Mouse (Mus musculus): ENCODE results near the gene Ppig. TPM values are rescaled to one million over a fixed set of nuclear protein-coding genes. Genes with fewer than 3 reads are reported as not detected.
"Not testable (repeated sequence)": the region's sequence is repeated elsewhere in the genome, so short reads cannot be mapped to it uniquely, and the experiment has no call there.

Ppig gene
- 179 and 195 TPM in 2 replicates for polyA plus RNA-seq (2015; fragmentation: Nextera tagmentation; extraction: Ambion mirVana)

DNA sequence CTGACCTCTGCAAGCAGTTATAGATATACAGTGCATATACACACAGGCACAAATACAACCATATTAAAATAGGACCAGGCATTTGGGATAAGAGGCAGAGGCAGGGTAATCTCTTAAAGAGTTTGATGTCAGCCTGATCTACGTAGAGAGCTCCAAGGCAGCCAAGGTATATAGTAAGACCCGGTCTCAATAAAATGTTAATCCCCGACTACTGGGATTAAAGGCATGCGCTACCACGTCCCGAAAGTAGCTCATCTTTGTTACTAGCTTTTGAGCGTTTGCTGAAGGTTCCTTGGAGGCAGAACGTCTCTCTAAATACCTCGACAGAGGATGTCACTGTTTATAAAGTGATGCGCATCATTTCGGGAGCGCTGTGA is at the start of gene Ppig:
Gene Ppig, plus strand, starts transcription at position 273 of the 377 bp plus-strand sequence.
- Histone ChIP-seq H3K9me3 (no peaks in the 10 kb centered on the region), H3K4me2 (peak within 1 kb of the TSS; percentile 74), H3K27ac (peak within 1 kb of the TSS; percentile 91), H3K4me1 (peaks cover 9% of the 10 kb centered on the region), H3K36me3 (no peaks in the 10 kb centered on the region), H3K4me3 (peak within 1 kb of the TSS; percentile 80), H3K9ac (peak within 1 kb of the TSS; percentile 94), H3K27me3 (peaks cover 6% of the 10 kb centered on the region; the same call in 1 of the 2 replicates)
- ATAC-seq (ENCODE audit: insufficient number of reproducible peaks, insufficient read depth, low FRiP score, low TSS enrichment, low read depth): no peak; the same call in 1 of the 2 replicates
- 6% methylated on average over 12 of the region's 12 CpGs for WGBS

DNA sequence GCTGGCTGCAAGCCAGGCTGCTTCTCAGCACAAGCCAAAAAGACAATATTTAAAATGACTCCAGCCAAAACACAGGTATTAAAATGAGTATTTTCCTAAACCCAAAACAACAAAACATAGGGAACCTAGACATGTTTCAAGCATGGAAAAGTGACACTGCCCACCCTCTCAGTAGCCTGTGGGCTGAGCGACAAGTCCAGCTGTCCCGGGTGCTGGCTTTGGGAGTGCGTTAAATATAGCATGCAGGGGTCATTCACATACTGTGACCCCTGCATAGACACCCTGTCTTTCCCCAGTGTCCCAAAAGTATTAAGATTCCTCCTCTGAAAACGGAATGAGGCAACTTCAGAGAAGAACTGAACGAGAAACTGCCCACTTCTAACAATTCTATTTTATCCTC is 48.6 kb upstream of the Ppig start:
- Histone ChIP-seq H3K36me3 (0 out of 2 replicates have a peak, but pooled peaks cover 4% of the 10 kb centered on the region), H3K27me3 (no peaks in the 10 kb centered on the region), H3K9me3 (no peaks in the 10 kb centered on the region), H3K27ac (no peak overlapping the region), H3K4me3 (no peak overlapping the region), H3K9ac (no peak overlapping the region), H3K4me2 (no peak overlapping the region), H3K4me1 (no peaks in the 10 kb centered on the region)
- 66% methylated on average over 5 of the region's 5 CpGs for WGBS
- ATAC-seq (ENCODE audit: insufficient number of reproducible peaks, insufficient read depth, low FRiP score, low TSS enrichment, low read depth): no peak

DNA sequence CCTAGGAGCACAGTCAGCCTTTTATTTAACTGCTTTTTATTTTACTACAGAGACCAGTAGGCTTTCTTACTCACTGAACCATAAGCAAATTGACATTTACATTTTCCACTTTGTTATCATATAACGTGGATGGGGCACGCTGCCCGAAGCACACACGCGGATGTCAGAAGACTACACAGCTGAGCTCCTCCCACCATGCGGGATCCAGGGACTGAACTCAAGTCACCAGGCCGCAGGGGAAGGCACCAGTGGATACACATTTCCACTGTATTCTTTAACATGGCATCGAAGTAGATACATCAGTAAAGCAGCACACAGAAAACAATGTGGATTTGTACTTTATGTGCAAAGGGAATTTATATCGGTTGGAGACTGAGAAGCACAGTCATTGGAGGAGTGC is 47.1 kb upstream of the Ppig start:
- H3K36me3 ChIP-seq: peaks cover 2% of the 10 kb centered on the region; the same call in 1 of the 2 replicates
- ATAC-seq (ENCODE audit: insufficient number of reproducible peaks, insufficient read depth, low FRiP score, low TSS enrichment, low read depth): no peak
- H3K27ac ChIP-seq: no peak overlapping the region
- H3K4me2 ChIP-seq: no peak overlapping the region
- no peaks in the 10 kb centered on the region for H3K4me1 ChIP-seq
- no peaks in the 10 kb centered on the region for H3K9me3 ChIP-seq
- H3K9ac ChIP-seq: no peak overlapping the region
- no peak overlapping the region for H3K4me3 ChIP-seq
- no peaks in the 10 kb centered on the region for H3K27me3 ChIP-seq
- WGBS: 87% methylated on average over 9 of the region's 9 CpGs

- no peak overlapping the region for H3K9ac ChIP-seq
- H3K4me2 ChIP-seq: no peak overlapping the region
- no peak for ATAC-seq (ENCODE audit: insufficient number of reproducible peaks, insufficient read depth, low FRiP score, low TSS enrichment, low read depth)
- H3K27me3 ChIP-seq: no peaks in the 10 kb centered on the region
- no peaks in the 10 kb centered on the region for H3K9me3 ChIP-seq
- H3K36me3 ChIP-seq: no peaks in the 10 kb centered on the region; the same call in 1 of the 2 replicates
- H3K27ac ChIP-seq: no peak overlapping the region
- H3K4me1 ChIP-seq: no peaks in the 10 kb centered on the region
- 57% methylated on average over 2 of the region's 2 CpGs for WGBS
- no peak overlapping the region for H3K4me3 ChIP-seq
Observed at GRCm38 (mm10) chr2:69676713-69677112, 45.6 kb upstream of the Ppig start.

- not testable (repeated sequence) for H3K27me3 ChIP-seq; H3K9ac ChIP-seq; H3K4me2 ChIP-seq; H3K4me3 ChIP-seq; H3K9me3 ChIP-seq; H3K27ac ChIP-seq; H3K36me3 ChIP-seq; ATAC-seq (ENCODE audit: insufficient number of reproducible peaks, insufficient read depth, low FRiP score, low TSS enrichment, low read depth); H3K4me1 ChIP-seq
- 86% methylated on average over 2 of the region's 2 CpGs for WGBS
Observed at GRCm38 (mm10) chr2:69677215-69677614, 45.1 kb upstream of the Ppig start.

GRCm38 (mm10) chr2:69679990-69680389 is 42.4 kb upstream of the Ppig start:
- Histone ChIP-seq H3K4me1 (no peaks in the 10 kb centered on the region), H3K9me3 (no peaks in the 10 kb centered on the region), H3K9ac (no peak overlapping the region), H3K36me3 (peaks cover 4% of the 10 kb centered on the region; the same call in 1 of the 2 replicates), H3K4me3 (no peak overlapping the region), H3K27me3 (no peaks in the 10 kb centered on the region), H3K27ac (no peak overlapping the region), H3K4me2 (no peak overlapping the region)
- WGBS: 60% methylated on average over 6 of the region's 6 CpGs
- ATAC-seq (ENCODE audit: insufficient number of reproducible peaks, insufficient read depth, low FRiP score, low TSS enrichment, low read depth): no peak

DNA sequence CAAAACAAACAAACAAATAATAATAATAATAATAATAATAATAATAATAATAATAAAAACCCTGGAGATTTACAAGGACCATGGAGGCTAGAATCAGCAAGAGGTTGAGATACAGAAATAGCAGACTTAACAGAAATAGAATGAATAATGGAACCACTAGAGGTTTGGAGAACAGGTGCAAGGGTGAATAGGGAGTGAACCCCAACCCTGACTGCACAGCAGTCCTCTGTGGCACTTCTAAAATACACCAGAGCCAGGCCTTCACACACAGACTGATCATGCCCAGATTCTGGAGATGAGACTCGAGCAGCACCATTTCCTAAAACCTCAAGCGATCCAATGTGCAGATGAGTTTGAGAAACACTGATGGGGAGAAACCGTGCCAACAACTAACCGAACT is 40.4 kb upstream of the Ppig start:
- H3K4me1 ChIP-seq: no peaks in the 10 kb centered on the region
- H3K9me3 ChIP-seq: no peaks in the 10 kb centered on the region
- no peak overlapping the region for H3K4me2 ChIP-seq
- ATAC-seq (ENCODE audit: insufficient number of reproducible peaks, insufficient read depth, low FRiP score, low TSS enrichment, low read depth): no peak
- H3K4me3 ChIP-seq: no peak overlapping the region
- H3K27me3 ChIP-seq: no peaks in the 10 kb centered on the region
- H3K27ac ChIP-seq: no peak overlapping the region
- H3K36me3 ChIP-seq: peaks cover 7% of the 10 kb centered on the region
- 88% methylated on average over 4 of the region's 4 CpGs for WGBS
- no peak overlapping the region for H3K9ac ChIP-seq

DNA sequence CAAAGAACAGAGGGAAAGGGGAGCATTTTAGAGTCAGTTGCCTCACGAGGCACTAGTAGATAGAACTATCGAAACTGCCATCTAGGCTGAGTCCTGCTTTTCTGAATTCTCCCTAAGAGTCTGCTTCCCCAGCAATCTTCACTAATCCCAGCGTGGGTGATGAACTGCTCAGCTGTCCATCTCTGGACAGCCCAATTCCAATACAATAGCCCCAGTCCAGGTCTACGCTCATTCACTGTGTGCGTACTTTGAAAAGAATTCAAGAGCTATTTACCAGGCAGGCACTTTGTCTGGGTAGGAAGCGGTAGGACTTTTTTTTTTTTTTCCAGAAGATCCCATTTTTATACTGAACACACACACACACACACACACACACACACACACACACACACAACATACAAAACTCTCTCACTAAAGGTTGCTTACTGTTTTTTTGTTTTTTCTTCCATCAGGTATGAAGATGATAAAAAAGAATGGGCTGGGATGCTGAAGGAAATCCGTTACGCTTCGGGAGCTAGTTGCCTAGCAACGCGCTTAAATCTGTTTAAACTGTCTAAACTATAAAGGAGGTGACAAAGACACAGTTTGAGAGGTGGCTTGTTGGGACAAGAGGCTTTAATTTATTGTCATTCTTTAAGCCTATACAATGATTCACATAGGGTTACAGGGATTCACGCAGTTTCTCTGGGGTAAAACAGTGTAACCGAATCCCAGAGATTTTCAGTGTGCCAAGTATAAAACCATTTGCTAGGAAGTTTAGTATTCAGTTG is 39.1 kb upstream of the Ppig start:
- H3K36me3 ChIP-seq: peaks cover 15% of the 10 kb centered on the region
- H3K4me2 ChIP-seq: no peak overlapping the region
- 84% methylated on average over 13 of the region's 13 CpGs for WGBS
- H3K9ac ChIP-seq: no peak overlapping the region
- no peak for ATAC-seq (ENCODE audit: insufficient number of reproducible peaks, insufficient read depth, low FRiP score, low TSS enrichment, low read depth)
- no peaks in the 10 kb centered on the region for H3K9me3 ChIP-seq
- no peak overlapping the region for H3K4me3 ChIP-seq
- H3K27ac ChIP-seq: no peak overlapping the region
- H3K27me3 ChIP-seq: no peaks in the 10 kb centered on the region
- no peaks in the 10 kb centered on the region for H3K4me1 ChIP-seq

DNA sequence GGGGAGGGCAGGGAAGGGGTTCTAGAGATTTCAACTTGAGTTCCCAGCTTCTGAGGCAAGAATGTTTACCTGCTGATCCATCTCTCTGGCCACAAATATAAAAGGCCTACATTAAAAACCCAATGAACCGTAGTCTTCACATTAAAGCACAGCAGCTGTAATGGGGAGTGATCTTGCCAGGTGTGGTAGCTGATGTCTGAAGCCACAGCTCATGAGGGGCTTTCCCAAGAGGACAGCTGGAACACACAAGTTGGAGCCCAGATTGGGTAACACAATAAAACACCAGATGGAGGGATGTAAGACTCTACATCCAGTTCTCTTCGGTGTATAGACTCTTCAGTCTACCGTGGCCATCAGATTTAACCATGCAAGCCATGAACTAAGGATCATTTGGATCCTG is 37.9 kb upstream of the Ppig start:
- Histone ChIP-seq H3K9ac (no peak overlapping the region), H3K4me2 (no peak overlapping the region), H3K27ac (no peak overlapping the region), H3K9me3 (no peaks in the 10 kb centered on the region), H3K36me3 (peaks cover 15% of the 10 kb centered on the region), H3K27me3 (no peaks in the 10 kb centered on the region), H3K4me1 (no peaks in the 10 kb centered on the region), H3K4me3 (no peak overlapping the region)
- 92% methylated on average over 3 of the region's 3 CpGs for WGBS
- ATAC-seq (ENCODE audit: insufficient number of reproducible peaks, insufficient read depth, low FRiP score, low TSS enrichment, low read depth): no peak

DNA sequence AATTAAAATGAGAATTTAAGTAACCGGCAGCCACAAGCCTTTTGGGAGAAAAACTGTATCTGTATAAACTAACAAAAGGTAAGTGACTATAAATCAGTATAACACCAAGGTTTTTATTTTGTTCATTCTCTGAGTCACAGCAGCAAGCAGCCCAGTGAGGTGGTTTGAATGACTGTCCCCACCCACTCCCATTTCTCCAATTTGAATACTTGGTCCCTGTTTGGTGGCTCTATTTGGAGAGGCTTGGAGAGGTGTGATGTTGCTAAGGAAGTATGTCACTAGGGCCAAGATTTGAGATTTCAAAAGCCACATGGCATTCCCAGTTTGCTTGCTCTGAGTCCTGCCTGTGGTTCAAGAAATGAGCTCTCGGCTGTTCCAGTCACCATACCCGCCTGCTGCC is 32.1 kb upstream of the Ppig start:
- peaks cover 55% of the 10 kb centered on the region for H3K36me3 ChIP-seq
- WGBS: 88% methylated on average over 3 of the region's 3 CpGs
- H3K9ac ChIP-seq: no peak overlapping the region
- no peak overlapping the region for H3K27ac ChIP-seq
- H3K4me2 ChIP-seq: no peak overlapping the region
- no peak for ATAC-seq (ENCODE audit: insufficient number of reproducible peaks, insufficient read depth, low FRiP score, low TSS enrichment, low read depth)
- no peaks in the 10 kb centered on the region for H3K27me3 ChIP-seq
- no peak overlapping the region for H3K4me3 ChIP-seq
- no peaks in the 10 kb centered on the region for H3K9me3 ChIP-seq
- no peaks in the 10 kb centered on the region for H3K4me1 ChIP-seq

DNA sequence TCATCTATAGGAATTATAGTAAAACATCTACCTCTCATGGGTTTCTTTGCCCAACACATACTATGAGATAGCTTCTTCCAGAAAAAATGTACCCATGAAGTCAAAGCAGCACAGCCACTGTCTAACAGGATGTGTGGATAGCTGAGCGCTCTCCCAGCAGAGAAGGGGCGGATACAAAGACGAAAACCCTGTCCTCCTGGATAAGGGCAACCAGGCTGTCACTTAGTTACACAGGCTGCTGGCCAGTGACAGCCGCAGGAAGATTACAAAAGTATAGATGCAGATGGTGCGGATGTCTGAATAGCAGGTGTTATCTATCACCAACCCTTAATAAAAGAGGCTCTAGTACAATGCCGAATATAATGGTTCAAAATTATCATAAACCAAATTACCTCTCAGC is 31.5 kb upstream of the Ppig start:
- no peak for ATAC-seq (ENCODE audit: insufficient number of reproducible peaks, insufficient read depth, low FRiP score, low TSS enrichment, low read depth)
- Histone ChIP-seq H3K4me1 (no peaks in the 10 kb centered on the region), H3K4me2 (no peak overlapping the region), H3K36me3 (peaks cover 55% of the 10 kb centered on the region), H3K9ac (no peak overlapping the region), H3K27ac (no peak overlapping the region), H3K9me3 (no peaks in the 10 kb centered on the region), H3K27me3 (no peaks in the 10 kb centered on the region), H3K4me3 (no peak overlapping the region)
- 94% methylated on average over 6 of the region's 6 CpGs for WGBS

GRCm38 (mm10) chr2:69693501-69693900 is 28.8 kb upstream of the Ppig start:
- Histone ChIP-seq H3K9me3 (no peaks in the 10 kb centered on the region), H3K36me3 (peaks cover 53% of the 10 kb centered on the region), H3K4me2 (no peak overlapping the region), H3K27ac (no peak overlapping the region), H3K4me1 (no peaks in the 10 kb centered on the region), H3K27me3 (no peaks in the 10 kb centered on the region), H3K9ac (no peak overlapping the region), H3K4me3 (no peak overlapping the region)
- no peak for ATAC-seq (ENCODE audit: insufficient number of reproducible peaks, insufficient read depth, low FRiP score, low TSS enrichment, low read depth)
- 93% methylated on average over 11 of the region's 11 CpGs for WGBS
